Mouse (Mus musculus): Measurements from ENCODE around the gene Srebf2. TPM values are rescaled to one million over a fixed set of nuclear protein-coding genes. Genes with fewer than 3 reads are reported as not detected.
"Not testable (repeated sequence)": the region's sequence is repeated elsewhere in the genome, so short reads cannot be mapped to it uniquely, and the experiment has no call there.

Gene Srebf2
- total RNA-seq, 2 experiments from 2014 or later, result 20.5 to 21.8 TPM

- intact Hi-C loops (cut with DNase I); DNase-seq (ENCODE audit: low spot score): not testable (repeated sequence)
Measured at GRCm38 (mm10) chr15:82244805-82245161, 97.8 kb downstream of the Srebf2 start.

- intact Hi-C loops (cut with DNase I), result no loop called here
- DNase-seq (ENCODE audit: low spot score), result no peak
Measured at GRCm38 (mm10) chr15:82247131-82247776, 100.3 kb downstream of the Srebf2 start.

GRCm38 (mm10) chr15:82251579-82251978 lies 104.6 kb downstream of the Srebf2 start:
- no peak for DNase-seq (ENCODE audit: low spot score)
- intact Hi-C loops (cut with DNase I), result no loop called here

- no peak for DNase-seq (ENCODE audit: low spot score)
- intact Hi-C loops (cut with DNase I), result no loop called here
Measured at GRCm38 (mm10) chr15:82252097-82252496, 105.1 kb downstream of the Srebf2 start, which contains the start of gene 1500009C09Rik. 1500009C09Rik (plus strand) TSS chr15:82252397.

Small RNA genes lying within 50 kb of the gene (microRNA-seq; reads per million reads assigned to microRNA genes)
- 11.7 reads per million, percentile 26 among the genes with 10 or more reads in this experiment for gene Mir33

Other genes with a start within 250 kb of the Srebf2 start
- gene Polr3h, start 220.9 kb upstream of the Srebf2 start, total RNA-seq (2021), result 1 to 10 TPM; 6.7 to 7.0 TPM
- 10 to 100 TPM; 73.5 to 87.5 TPM for gene Csdc2, start 210.4 kb upstream of the Srebf2 start, total RNA-seq (2021)
- 10 to 100 TPM; 26.6 to 27.0 TPM for gene Pmm1, start 186.3 kb upstream of the Srebf2 start, total RNA-seq (2021)
- gene 1700029P11Rik, start 166.6 kb upstream of the Srebf2 start, total RNA-seq (2021), result not detected
- 10 to 100 TPM; 21.4 to 23.5 TPM for gene Xrcc6, start 159.3 kb upstream of the Srebf2 start, total RNA-seq (2021)
- gene Desi1, start 113.3 kb upstream of the Srebf2 start, total RNA-seq (2021), result 10 to 100 TPM; 24.4 to 25.9 TPM
- gene Snu13, start 99.6 kb upstream of the Srebf2 start, total RNA-seq (2021), result 10 to 100 TPM; 48.2 to 52.5 TPM
- gene 4930407I10Rik, start 88.0 kb upstream of the Srebf2 start, total RNA-seq (2021), result not detected
- not detected for gene Mei1, start 77.2 kb upstream of the Srebf2 start, total RNA-seq (2021)
- gene Ccdc134, start 19.3 kb upstream of the Srebf2 start, total RNA-seq (2021), result 1 to 10 TPM; 4.4 to 6.4 TPM
- under 1 TPM; 0.13 to 0.20 TPM for gene Shisa8, start 65.6 kb downstream of the Srebf2 start, total RNA-seq (2021)
- under 1 TPM in 1 of 2 experiments, not detected in 1; 0.36 TPM for gene Tnfrsf13c, start 77.2 kb downstream of the Srebf2 start, total RNA-seq (2021)
- gene Cenpm, start 97.6 kb downstream of the Srebf2 start, total RNA-seq (2021), result under 1 TPM; 0.36 to 0.78 TPM
- not detected for gene 1500009C09Rik, start 105.2 kb downstream of the Srebf2 start, total RNA-seq (2021)
- gene Sept3, start 127.7 kb downstream of the Srebf2 start, total RNA-seq (2021), result under 1 TPM; 0.31 to 0.87 TPM
- gene Wbp2nl, start 151.8 kb downstream of the Srebf2 start, total RNA-seq (2021), result not detected
- 10 to 100 TPM; 32.0 to 33.3 TPM for gene Naga, start 191.7 kb downstream of the Srebf2 start, total RNA-seq (2021)
- gene Pheta2, start 191.8 kb downstream of the Srebf2 start, total RNA-seq (2021), result 1 to 10 TPM in 1 of 2 experiments, under 1 TPM in 1; 0.70 to 1.4 TPM
- 100 to 1,000 TPM; 203 to 204 TPM for gene Smdt1, start 191.8 kb downstream of the Srebf2 start, total RNA-seq (2021)
- 100 to 1,000 TPM; 683 to 734 TPM for gene Ndufa6, start 207.1 kb downstream of the Srebf2 start, total RNA-seq (2021)
- gene Cyp2d22, start 233.1 kb downstream of the Srebf2 start, total RNA-seq (2021), result 10 to 100 TPM; 21.5 to 25.4 TPM
- under 1 TPM; 0.21 to 0.22 TPM for gene Cyp2d11, start 246.8 kb downstream of the Srebf2 start, total RNA-seq (2021)

Measured in heart, postnatal 25 days (tissue).